Mouse (Mus musculus): ENCODE results near the gene Cx3cl1. TPM values are rescaled to one million over a fixed set of nuclear protein-coding genes. Genes with fewer than 3 reads are reported as not detected.

Cx3cl1 gene
- total RNA-seq, 2 experiments from 2014 or later, result 0.71 to 1.5 TPM

- DNase-seq (ENCODE audit: low spot score), result no peak
Observed at GRCm38 (mm10) chr8:94773048-94773447, 1.2 kb downstream of the Cx3cl1 start.

DNA sequence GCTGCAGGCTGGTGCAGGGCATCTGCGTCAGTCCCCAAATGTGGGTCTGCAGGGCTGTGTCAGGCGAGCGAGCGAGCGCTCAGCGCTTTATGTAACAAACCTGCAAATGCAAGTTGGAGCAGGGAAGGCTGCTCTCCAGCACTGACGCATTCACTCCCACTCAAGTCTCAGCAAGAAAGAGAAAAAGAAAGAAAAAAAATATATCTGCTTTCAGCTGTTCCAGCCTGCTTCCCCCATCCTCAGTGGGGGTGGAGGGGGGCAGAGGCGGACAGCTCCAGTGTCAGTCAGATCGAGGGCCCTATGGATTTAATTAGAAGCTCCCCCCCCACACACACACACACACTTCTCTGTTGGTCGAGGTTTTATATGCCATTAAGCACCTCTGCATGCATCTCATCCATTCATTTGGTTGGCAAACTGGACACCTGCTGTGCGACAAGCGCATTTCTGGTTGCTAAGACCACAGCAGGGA is 1.9 kb downstream of the Cx3cl1 start:
- DNase-seq (ENCODE audit: low spot score), result no peak

- DNase-seq (ENCODE audit: low spot score), result no peak
Observed at GRCm38 (mm10) chr8:94774601-94775000, 2.8 kb downstream of the Cx3cl1 start.

DNA sequence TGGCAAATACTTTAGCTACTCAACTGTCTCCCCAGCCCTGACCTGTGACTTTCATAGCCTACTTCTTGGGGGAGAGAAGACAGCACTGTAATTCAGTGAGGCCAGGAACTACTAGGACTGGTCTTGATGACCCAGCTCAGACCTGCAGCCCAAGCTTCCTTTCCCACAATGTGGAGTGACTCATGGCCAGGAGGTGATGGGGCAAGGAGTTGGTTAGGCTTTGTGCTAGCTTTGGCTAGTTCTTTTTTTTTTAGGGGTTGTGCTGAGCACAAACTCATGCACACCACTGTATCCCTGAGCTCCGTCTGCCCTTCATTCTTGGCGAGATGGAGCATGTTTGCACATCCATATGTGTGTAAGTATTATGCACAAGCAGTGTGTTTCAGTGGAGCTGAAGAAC is 4.5 kb downstream of the Cx3cl1 start:
- DNase-seq (ENCODE audit: low spot score), result no peak

DNA sequence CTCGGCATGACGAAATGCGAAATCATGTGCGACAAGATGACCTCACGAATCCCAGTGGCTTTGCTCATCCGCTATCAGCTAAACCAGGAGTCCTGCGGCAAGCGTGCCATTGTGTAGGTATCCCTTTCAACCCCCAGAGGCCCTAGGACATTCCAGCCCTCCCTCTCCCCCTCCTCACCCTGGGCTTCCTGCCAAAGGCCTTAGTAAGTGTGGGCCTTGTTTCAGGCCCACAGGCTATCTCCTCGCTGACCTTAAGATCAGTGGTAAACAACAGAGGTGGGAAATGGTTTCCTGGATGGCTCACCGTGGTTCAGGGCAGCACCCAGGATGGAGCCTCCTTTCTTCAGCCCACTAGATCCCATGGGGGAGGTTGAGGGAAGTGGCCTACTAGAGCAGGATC is 6.2 kb downstream of the Cx3cl1 start:
- DNase-seq (ENCODE audit: low spot score), result no peak

DNA sequence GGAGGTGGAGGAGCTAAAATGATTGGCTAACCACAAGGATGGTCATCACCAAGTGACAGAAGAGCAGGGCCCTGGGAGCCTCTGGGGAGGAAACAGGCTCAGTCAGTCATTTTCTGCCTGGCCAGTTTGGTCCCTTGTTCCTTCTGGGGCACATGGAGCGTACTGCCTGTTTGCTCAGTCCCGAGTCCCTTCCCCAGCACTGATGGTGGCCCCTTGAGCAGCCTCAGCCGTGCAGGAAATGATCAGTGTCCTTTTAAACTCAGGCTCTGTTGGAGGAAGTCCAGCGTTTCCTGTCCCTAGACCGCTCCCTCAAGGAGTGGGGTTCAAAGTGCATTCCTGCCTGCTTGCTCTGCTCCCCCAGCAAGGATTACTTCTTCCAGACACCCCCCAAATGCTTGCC is 6.7 kb downstream of the Cx3cl1 start:
- no peak for DNase-seq (ENCODE audit: low spot score)

- no peak for DNase-seq (ENCODE audit: low spot score)
Observed at GRCm38 (mm10) chr8:94778895-94779533, 7.2 kb downstream of the Cx3cl1 start.

GRCm38 (mm10) chr8:94779534-94780294 is 7.9 kb downstream of the Cx3cl1 start:
- no peak for DNase-seq (ENCODE audit: low spot score)

DNA sequence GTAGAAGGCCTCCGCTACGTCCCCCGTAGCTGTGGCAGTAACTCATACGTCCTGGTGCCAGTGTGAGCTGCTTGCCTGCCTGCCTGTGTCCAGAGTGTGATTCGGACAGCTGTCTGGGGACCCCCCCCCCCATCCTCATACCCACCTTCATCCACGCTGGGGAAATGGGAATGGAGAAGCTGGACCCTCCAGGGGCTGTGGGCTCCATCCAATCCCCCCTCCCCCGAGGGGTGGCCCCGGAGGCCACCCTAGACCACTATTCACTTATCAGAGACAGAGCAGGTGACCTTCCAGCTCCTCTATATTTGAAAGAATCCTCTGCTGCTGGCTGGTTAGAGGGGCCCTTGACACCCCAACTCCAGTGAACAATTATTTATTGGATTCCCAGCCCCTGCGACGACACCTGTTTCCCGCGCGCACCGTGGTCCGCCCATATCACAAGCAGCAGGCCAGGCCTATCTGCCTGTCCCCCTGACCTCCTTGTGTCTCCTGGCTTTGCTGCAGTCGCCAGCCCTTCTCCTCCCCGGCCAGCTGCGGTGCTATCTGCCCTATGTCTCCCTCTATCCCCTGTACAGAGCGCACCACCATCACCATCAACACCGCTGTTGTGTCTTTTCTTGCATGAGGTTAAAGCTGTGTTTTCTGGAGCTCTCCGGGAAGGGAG is 8.8 kb downstream of the Cx3cl1 start:
- DNase-seq (ENCODE audit: low spot score), result no peak

GRCm38 (mm10) chr8:94781155-94781837 is 9.5 kb downstream of the Cx3cl1 start:
- no peak for DNase-seq (ENCODE audit: low spot score)

- no peak for DNase-seq (ENCODE audit: low spot score)
Observed at GRCm38 (mm10) chr8:94781838-94782235, 10.0 kb downstream of the Cx3cl1 start.

- DNase-seq (ENCODE audit: low spot score), result no peak
Observed at GRCm38 (mm10) chr8:94783890-94784289, 12.1 kb downstream of the Cx3cl1 start.

GRCm38 (mm10) chr8:94785247-94785985 is 13.6 kb downstream of the Cx3cl1 start:
- DNase-seq (ENCODE audit: low spot score), result peak; percentile 47

DNA sequence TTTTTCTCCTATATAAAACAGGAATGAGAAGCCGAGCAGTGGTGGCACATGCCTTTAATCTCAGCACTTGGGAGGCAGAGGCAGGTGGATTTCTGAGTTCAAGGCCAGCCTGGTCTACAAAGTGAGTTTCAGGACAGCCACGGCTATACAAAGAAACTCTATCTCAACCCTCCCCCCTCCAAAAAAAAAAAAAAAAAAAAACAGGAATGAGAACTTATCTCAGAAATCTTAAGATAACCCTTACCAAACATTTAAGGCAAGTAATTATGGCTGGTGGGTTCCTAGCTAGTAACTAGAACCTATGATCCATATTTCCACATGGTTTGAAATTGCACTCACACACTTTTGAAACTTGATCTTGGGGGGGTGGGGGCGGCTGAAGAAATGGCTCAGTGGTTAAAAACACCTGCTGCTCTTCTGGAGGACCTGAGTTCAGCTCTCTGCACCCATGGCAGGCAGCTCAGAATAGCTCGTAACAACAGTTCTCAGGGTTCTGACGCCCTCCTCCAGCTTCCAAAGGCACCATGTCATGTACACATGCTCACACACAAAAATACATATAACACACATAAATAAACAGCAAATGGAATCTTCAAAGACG is 14.3 kb downstream of the Cx3cl1 start:
- DNase-seq (ENCODE audit: low spot score), result no peak

DNA sequence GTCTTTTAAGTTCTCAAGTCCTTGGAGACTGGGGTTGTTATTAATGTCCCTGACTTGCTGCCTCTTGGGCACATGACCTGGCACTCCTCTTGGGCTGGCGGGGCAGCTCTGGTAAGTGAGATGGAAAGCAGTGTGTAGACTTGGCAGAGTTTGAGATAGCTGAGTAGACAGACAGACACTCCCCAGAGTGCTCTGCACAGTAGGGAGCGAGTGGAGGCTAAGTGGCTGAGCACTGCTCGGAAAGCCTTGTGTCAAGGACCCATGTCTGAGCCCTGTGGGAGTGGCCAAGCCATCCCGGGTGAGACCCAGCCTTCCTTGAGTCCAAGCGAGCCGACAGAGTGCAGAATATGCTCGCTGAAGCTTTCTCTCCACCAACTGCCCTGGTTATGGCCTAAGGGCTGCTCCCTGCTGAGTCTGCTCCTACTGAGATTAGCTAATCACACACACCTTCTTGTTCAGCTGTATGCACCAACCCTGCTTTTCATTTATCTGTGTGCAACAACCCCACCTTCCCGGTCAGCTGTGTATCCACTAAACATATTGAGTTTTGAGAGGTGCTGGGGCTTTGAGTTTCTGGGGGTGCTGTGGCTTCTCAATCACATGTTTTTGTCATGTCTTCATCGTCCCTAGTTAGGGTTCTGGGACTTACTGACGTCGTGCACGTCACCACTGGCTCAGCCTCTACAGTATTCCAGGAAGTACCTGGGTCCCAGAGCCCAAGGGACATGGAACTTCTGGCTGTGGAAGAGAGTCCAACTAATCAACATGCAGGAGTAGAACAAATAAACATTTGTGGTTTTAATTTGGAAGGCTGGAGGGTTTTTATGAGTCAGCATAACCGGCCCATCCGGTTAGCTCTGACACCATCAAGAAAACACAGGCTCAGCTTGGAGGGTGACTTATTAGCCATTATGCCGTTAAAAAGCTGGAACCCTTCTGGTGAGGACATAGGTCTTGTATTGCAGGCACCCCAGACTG is 16.0 kb downstream of the Cx3cl1 start:
- peak; percentile 50 for DNase-seq (ENCODE audit: low spot score)

- DNase-seq (ENCODE audit: low spot score), result no peak
Observed at GRCm38 (mm10) chr8:94789256-94789955, 17.6 kb downstream of the Cx3cl1 start.

GRCm38 (mm10) chr8:94794368-94794767 is 22.6 kb downstream of the Cx3cl1 start:
- no peak for DNase-seq (ENCODE audit: low spot score)

DNA sequence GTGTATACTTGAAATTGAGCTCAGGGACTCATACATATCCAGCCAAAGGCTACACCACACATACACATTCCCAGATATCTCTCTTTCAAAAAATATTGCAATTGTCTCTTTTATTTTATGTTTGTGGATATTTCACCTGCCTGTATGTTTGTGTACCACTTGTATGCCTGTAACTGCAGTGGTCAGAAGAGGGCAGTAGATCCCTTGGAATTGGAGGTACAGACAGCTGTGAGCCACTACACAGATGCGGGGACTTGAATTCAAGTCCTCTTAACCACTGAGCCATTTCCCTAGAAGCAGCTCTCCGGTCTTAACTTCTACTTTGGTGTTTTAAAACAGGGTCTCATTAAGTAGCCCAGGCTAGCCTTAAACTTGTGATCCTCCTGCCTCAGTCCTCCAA is 23.0 kb downstream of the Cx3cl1 start:
- DNase-seq (ENCODE audit: low spot score), result no peak
